Mouse (Mus musculus) lung, postnatal 14 days (tissue): Measurements from ENCODE around the gene Zfhx3.

Experiments used
- DNase-seq: peaks from one replicate; pipeline ENCODE4 v3.0.0; 2021

The Zfhx3 gene

GRCm38 (mm10) chr8:108244636-108245494 is 302.4 kb downstream of the Zfhx3 start:
- no peak for DNase-seq

- DNase-seq: no peak
These were observed 303.1 kb downstream of the Zfhx3 start for GRCm38 (mm10) chr8:108245575-108245974.

DNA sequence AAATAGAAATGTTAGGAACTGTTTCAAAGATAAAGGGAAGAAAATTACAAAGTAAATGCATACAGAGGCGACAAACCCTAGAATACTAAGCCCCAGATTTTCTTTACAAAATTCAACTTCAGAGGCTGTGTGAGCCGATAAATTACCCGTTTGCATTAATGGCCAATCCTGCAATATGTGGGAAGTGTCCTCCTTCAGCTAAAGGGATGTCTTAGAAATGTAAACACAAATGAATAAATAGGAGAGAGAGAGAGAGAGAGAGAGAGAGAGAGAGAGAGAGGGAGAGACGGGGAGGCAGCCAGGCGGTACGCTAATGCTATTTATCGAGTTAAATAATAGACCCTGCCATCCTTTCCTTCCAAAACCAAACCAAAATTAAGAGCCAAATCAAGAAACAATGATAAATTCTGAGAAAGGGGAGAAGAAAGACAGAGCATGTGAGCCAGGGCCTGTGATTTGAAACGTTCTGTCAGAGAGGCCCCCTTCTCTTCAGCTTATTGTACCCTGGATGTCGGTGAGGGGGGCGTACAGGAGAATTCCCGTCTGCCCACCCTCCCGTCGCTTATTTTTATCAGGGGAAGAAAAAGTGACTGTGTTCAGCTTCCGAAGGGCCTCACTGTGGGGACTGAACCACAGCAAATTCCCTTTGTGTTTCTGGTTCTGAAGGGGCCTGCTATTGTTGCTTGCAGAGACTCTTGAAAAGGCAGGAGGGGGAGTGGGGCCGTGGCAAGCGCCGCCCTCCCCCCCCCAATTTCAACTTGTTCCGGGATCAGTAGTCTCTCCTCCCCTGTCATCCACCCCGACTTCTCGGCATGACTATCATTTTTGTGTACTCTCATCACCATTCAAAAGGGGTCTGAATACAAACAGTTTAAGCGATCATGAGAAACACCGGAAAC is 303.8 kb downstream of the Zfhx3 start:
- DNase-seq: no peak

- no peak for DNase-seq
These were observed 304.5 kb downstream of the Zfhx3 start for GRCm38 (mm10) chr8:108246934-108247417.

- no peak for DNase-seq
These were observed 322.2 kb downstream of the Zfhx3 start for GRCm38 (mm10) chr8:108264593-108265160.

DNA sequence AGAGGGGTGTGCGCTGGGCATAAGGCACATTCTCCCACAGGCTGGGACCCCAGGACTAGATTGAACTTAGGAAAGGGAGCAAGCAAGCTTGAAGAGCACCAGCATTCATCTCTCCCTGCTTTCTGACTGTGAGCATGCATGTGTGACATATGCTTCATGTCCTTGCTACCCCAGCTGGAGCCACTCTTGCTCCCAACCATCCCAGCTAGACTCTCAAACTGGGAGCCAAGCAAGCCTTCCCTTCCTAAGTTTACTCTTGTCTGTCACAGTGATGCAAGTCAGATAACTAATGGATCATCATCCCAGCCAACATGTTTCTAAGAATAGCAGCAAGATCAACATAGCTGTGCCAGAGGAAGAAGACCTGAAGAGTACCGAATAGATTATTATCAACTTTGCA is 335.5 kb downstream of the Zfhx3 start:
- DNase-seq: peak; percentile 4

DNA sequence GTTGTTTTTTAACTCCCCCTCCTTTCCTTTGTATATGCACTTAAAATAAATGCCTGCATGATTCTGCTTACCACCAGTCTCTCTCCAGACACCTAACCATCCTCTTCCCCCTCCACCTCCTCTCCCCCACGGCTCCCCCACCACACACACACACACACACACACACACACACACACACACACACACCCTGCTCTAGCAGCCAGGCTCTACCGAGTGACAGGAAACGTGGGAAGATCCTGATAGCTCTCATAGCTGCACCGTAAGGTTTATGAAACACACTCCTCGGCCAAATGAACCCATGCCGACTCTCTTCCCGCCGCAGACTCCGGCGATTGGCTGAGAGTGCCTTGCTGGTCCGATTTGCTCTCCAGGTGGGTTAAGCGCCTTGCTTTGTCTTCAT is 339.5 kb downstream of the Zfhx3 start:
- DNase-seq: no peak

DNA sequence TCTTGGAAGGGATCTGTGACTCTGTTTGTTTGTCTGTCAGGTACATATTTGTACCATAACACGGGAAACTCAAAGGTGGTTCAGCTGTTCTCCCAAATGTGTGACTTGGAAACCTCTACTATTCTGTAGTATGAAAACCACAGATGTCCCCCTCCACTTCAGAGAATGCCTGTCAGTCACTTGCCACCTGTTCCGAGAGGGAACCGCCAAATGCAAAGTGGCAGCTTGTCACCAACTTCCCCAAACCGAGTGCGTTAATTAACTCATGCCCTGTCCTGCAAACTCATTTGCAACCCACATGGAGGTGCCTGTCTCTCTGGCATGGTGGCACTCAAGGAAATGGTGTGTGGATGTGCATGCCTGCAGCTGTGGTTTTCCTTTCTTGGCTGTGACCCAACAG is 343.7 kb downstream of the Zfhx3 start:
- no peak for DNase-seq

- no peak for DNase-seq
These were observed 358.6 kb downstream of the Zfhx3 start for GRCm38 (mm10) chr8:108300964-108301615.

DNA sequence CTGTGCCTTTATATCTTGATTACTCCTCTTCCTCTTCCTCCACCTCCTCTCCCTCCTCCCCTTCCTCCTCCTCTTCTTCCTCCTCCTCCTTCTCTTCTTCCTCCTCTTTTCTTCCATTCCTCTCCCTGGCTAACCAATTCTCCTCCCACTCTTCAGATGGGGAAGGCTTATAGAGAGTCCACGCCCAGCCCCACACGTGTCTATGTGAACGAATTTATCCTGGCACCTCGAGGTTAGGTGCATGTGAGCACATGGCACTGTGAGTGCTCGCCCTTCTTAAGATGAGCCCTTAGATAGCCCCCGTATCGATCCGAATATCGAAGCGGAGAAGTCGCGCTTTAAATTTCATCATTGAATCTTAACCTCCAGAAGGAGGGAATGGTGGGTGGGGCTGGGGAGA is 359.2 kb downstream of the Zfhx3 start:
- no peak for DNase-seq

DNA sequence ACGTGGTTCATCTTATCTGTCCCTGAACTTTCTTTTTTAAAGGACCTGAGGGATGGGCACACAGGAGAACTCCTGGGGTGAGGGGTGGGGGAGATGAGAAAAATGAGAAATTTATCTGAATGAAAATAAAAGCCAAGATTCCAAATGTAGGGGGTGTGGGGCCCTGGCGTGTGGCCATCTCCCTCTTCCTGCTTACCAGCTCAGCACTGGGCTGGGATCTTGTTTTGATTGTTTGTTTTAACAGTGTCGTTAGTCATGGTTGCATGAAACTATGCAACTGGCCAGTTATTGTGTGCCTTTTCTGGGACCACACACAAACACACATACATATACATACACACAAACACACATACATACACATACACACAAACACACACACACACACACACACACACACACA is 362.9 kb downstream of the Zfhx3 start:
- no peak for DNase-seq

GRCm38 (mm10) chr8:108309525-108310246 is 367.2 kb downstream of the Zfhx3 start:
- no peak for DNase-seq

GRCm38 (mm10) chr8:108315046-108315445 is 372.6 kb downstream of the Zfhx3 start:
- DNase-seq: no peak

GRCm38 (mm10) chr8:108317532-108318093 is 375.2 kb downstream of the Zfhx3 start:
- DNase-seq: no peak

- DNase-seq: peak; percentile 33
These were observed 385.3 kb downstream of the Zfhx3 start for GRCm38 (mm10) chr8:108327711-108328110.

DNA sequence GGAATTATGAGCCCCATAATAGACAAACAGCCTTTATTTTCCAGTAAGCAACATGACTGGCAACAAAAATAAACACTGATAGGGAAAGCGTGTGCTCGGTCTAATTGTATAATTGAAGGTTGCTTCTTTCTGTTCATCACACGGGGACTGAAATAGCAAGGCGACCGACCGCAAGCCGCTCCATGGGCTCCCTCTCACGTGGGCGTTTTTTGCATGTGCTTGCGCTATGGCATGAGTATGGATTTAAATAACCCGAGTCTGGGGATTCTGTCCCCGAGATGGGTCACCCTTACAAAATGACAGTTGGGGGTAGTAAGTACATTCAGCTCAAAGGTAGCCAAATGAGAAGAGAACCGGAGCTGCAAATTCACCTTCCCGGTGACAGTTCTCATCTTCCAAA is 405.9 kb downstream of the Zfhx3 start:
- DNase-seq: no peak

DNA sequence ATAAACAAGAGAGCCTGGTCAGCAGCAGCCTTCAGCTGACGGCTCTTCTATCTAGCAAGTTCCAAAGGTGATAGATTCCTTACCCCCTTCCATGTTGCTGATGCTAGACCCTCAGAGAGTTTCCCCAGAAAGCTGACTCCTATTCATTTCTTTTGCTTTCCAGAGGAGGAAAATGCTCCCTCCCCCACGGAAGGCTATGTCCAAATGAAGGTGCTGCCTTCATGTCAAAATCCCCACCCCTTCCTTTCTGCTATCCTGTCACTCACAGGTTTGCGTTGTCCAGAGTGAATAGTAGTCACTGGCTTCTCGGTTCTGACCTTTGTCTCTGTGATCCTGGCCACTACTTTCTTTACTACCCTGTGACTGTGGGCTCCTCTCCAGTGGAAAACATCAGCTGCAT is 406.3 kb downstream of the Zfhx3 start:
- DNase-seq: no peak

DNA sequence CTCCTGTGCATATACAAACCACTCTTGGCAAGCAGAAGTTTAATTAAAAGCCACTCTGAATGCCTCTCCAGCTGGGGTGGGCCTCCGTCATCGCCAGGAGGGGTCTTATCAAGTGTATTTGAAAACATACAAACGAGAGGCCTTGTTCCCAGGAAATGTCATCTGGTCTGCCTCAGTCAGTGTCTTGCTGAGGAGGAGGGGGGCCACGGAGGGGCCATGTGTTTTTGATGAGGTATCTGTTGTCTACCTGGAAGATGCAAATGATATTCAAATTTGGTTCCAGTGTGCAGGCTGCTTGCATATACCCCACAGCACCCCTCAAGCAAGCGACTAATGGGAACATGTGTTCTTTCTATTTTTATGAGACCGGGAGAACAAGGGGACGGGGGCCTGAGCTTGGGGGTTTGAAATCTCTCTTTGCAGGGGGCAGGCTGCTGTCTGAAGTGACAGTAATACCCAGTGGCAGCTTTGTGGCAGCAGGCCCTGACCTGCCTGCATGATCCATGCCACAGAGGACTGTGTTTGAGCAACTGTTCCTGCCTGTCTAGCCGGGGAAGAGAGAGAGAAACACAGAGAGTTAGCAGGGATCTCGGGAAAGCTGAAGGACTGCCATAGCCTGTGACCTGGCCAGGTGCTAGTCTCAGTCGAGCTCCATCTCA is 412.8 kb downstream of the Zfhx3 start:
- DNase-seq: no peak

- no peak for DNase-seq
These were observed 419.0 kb downstream of the Zfhx3 start for GRCm38 (mm10) chr8:108361402-108361801.

DNA sequence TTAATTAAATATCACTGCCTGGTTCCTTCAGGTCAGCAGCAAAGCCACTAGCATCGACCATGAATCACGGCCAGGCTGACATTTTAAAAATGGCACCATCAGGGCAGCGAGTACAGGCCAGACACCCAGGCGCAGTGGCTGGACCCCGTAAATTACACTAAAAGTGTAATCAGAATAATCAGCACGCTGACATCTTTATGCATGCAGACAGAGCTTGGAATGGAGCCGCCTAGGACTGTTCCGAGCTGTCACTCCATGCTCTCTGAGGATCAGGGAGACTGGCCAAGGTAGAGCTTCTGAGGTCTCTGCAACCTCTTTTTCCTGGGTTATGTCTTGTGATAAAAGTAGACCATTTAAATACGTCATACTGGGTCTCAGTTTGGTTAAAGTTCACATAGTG is 420.0 kb downstream of the Zfhx3 start:
- no peak for DNase-seq

GRCm38 (mm10) chr8:108363435-108363834 is 421.0 kb downstream of the Zfhx3 start:
- DNase-seq: no peak
